Mouse (Mus musculus): ENCODE results near the gene Osbpl8. TPM values are rescaled to one million over a fixed set of nuclear protein-coding genes. Genes with fewer than 3 reads are reported as not detected.

Gene Osbpl8
- total and polyA plus RNA-seq, 3 experiments = 10.9 to 73.7 (median 70.0) TPM

- no peak for TF ChIP-seq CTCF (IDR thresholded peaks at IDR 0.05)
- TF ChIP-seq POLR2A (IDR thresholded peaks at IDR 0.05; ENCODE audit: insufficient read depth, low read depth, low read length) = no peak; the same call in 1 of the 2 replicates
- TF ChIP-seq EP300 (IDR thresholded peaks at IDR 0.05; ENCODE audit: insufficient read depth, low read depth, low read length) = peak; percentile 69; the same call in 1 of the 2 replicates
- H3K4me3 ChIP-seq = no peak overlapping the region
- H3K79me2 ChIP-seq (replicated peaks; ENCODE audit: control insufficient read depth, insufficient read depth, low read length) = peaks cover 12% of the 10 kb centered on the region
- H3K4me1 ChIP-seq (ENCODE audit: control insufficient read depth, insufficient read depth, low read length) = peaks cover 22% of the 10 kb centered on the region
- 55% methylated on average over 3 of the region's 3 CpGs for WGBS
- H3K27me3 ChIP-seq (ENCODE audit: control insufficient read depth, insufficient read depth, low read length) = no peaks in the 10 kb centered on the region
- intact Hi-C loops (cut with DNase I) = no loop called here
- peak overlapping the region; percentile 80 for H3K27ac ChIP-seq
- DNase-seq = peak in 1 of 2 experiments; percentile 64
- no peak overlapping the region for H3K9ac ChIP-seq (ENCODE audit: low read depth, low read length)
- peaks cover 37% of the 10 kb centered on the region for H3K36me3 ChIP-seq (ENCODE audit: control insufficient read depth, insufficient read depth, low read length)
Measured at GRCm38 (mm10) chr10:111168305-111168704, 3.8 kb downstream of the Osbpl8 start.

GRCm38 (mm10) chr10:111171246-111171934, 6.8 kb downstream of the Osbpl8 start:
- H3K27me3 ChIP-seq (ENCODE audit: control insufficient read depth, insufficient read depth, low read length) = no peaks in the 10 kb centered on the region
- intact Hi-C loops (cut with DNase I) = no loop called here
- TF ChIP-seq CTCF (IDR thresholded peaks at IDR 0.05) (no peak), POLR2A (IDR thresholded peaks at IDR 0.05; ENCODE audit: insufficient read depth, low read depth, low read length) (no peak), EP300 (IDR thresholded peaks at IDR 0.05; ENCODE audit: insufficient read depth, low read depth, low read length) (no peak)
- 78% methylated on average over 15 of the region's 15 CpGs for WGBS
- no peak overlapping the region for H3K4me3 ChIP-seq
- peaks cover 16% of the 10 kb centered on the region for H3K79me2 ChIP-seq (replicated peaks; ENCODE audit: control insufficient read depth, insufficient read depth, low read length)
- no peak overlapping the region for H3K9ac ChIP-seq (ENCODE audit: low read depth, low read length)
- H3K36me3 ChIP-seq (ENCODE audit: control insufficient read depth, insufficient read depth, low read length) = peaks cover 45% of the 10 kb centered on the region
- H3K27ac ChIP-seq = no peak overlapping the region
- no peak for DNase-seq
- peaks cover 24% of the 10 kb centered on the region for H3K4me1 ChIP-seq (ENCODE audit: control insufficient read depth, insufficient read depth, low read length)

- no peak overlapping the region for H3K4me3 ChIP-seq
- DNase-seq = no peak
- no peak overlapping the region for H3K9ac ChIP-seq (ENCODE audit: low read depth, low read length)
- H3K36me3 ChIP-seq (ENCODE audit: control insufficient read depth, insufficient read depth, low read length) = peaks cover 44% of the 10 kb centered on the region
- H3K27ac ChIP-seq = no peak overlapping the region
- peaks cover 14% of the 10 kb centered on the region for H3K79me2 ChIP-seq (replicated peaks; ENCODE audit: control insufficient read depth, insufficient read depth, low read length)
- intact Hi-C loops (cut with DNase I) = no loop called here
- 62% methylated on average over 7 of the region's 7 CpGs for WGBS
- H3K4me1 ChIP-seq (ENCODE audit: control insufficient read depth, insufficient read depth, low read length) = peaks cover 24% of the 10 kb centered on the region
- TF ChIP-seq POLR2A (IDR thresholded peaks at IDR 0.05; ENCODE audit: insufficient read depth, low read depth, low read length) = no peak
- TF ChIP-seq CTCF (IDR thresholded peaks at IDR 0.05) = no peak
- no peak for TF ChIP-seq EP300 (IDR thresholded peaks at IDR 0.05; ENCODE audit: insufficient read depth, low read depth, low read length)
- no peaks in the 10 kb centered on the region for H3K27me3 ChIP-seq (ENCODE audit: control insufficient read depth, insufficient read depth, low read length)
Measured at GRCm38 (mm10) chr10:111173589-111174247, 9.2 kb downstream of the Osbpl8 start.

DNA sequence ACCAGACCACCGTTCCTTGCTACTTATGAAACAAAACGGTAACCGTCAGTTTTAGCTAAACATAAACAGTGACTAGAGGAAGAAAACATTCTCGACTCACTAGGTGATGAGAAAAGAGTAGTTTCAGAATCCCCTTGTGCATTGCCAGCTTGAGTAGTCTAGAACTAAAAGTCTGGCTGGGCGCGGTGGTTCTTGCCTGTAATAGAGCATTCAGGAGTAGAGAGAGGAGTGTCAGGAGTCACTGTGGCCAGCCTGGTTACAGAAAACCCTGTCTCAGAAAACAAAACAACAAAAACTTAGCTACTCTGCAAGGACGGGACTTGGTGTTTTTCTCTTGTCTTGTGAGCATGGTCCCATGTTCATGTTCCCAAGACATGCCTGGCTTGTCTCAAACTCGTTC, 12.8 kb downstream of the Osbpl8 start:
- no peak overlapping the region for H3K27ac ChIP-seq
- no peak overlapping the region for H3K4me3 ChIP-seq
- peaks cover 4% of the 10 kb centered on the region for H3K79me2 ChIP-seq (replicated peaks; ENCODE audit: control insufficient read depth, insufficient read depth, low read length)
- H3K4me1 ChIP-seq (ENCODE audit: control insufficient read depth, insufficient read depth, low read length) = peaks cover 23% of the 10 kb centered on the region
- no peak for DNase-seq
- H3K27me3 ChIP-seq (ENCODE audit: control insufficient read depth, insufficient read depth, low read length) = no peaks in the 10 kb centered on the region
- peaks cover 27% of the 10 kb centered on the region for H3K36me3 ChIP-seq (ENCODE audit: control insufficient read depth, insufficient read depth, low read length)
- TF ChIP-seq POLR2A (IDR thresholded peaks at IDR 0.05; ENCODE audit: insufficient read depth, low read depth, low read length) = no peak
- 57% methylated on average over 8 of the region's 8 CpGs for WGBS
- H3K9ac ChIP-seq (ENCODE audit: low read depth, low read length) = no peak overlapping the region
- intact Hi-C loops (cut with DNase I) = no loop called here

GRCm38 (mm10) chr10:111178024-111178423, 13.5 kb downstream of the Osbpl8 start:
- H3K4me3 ChIP-seq = no peak overlapping the region
- 67% methylated on average over 7 of the region's 7 CpGs for WGBS
- TF ChIP-seq POLR2A (IDR thresholded peaks at IDR 0.05; ENCODE audit: insufficient read depth, low read depth, low read length) (no peak), EP300 (IDR thresholded peaks at IDR 0.05; ENCODE audit: insufficient read depth, low read depth, low read length) (no peak), CTCF (IDR thresholded peaks at IDR 0.05) (no peak)
- H3K27me3 ChIP-seq (ENCODE audit: control insufficient read depth, insufficient read depth, low read length) = no peaks in the 10 kb centered on the region
- H3K27ac ChIP-seq = no peak overlapping the region
- peaks cover 23% of the 10 kb centered on the region for H3K36me3 ChIP-seq (ENCODE audit: control insufficient read depth, insufficient read depth, low read length)
- no peak overlapping the region for H3K9ac ChIP-seq (ENCODE audit: low read depth, low read length)
- peaks cover 20% of the 10 kb centered on the region for H3K4me1 ChIP-seq (ENCODE audit: control insufficient read depth, insufficient read depth, low read length)
- no peak for DNase-seq
- intact Hi-C loops (cut with DNase I) = no loop called here
- H3K79me2 ChIP-seq (replicated peaks; ENCODE audit: control insufficient read depth, insufficient read depth, low read length) = peaks cover 4% of the 10 kb centered on the region

DNA sequence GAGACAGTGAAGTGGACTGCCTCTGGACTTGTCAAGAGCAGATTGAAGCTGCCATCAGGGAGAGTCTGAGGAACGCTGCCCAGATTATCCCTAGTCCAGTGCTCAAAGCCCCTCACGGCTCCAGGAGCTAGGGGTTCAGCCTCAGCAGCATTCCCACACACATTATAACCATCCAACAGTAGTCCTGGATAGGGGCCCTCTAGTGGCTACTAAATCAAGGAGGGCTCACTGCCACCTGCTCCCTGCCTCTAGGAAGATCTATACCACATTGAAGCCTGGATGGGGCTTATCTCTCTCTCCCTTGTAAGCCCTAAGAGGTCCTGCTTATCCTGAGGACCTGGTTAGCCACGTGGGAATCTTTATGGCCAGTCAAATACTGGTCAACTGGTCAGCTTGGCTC, 16.1 kb downstream of the Osbpl8 start:
- no peaks in the 10 kb centered on the region for H3K27me3 ChIP-seq (ENCODE audit: control insufficient read depth, insufficient read depth, low read length)
- TF ChIP-seq CTCF (IDR thresholded peaks at IDR 0.05) = peak; percentile 62
- TF ChIP-seq EP300 (IDR thresholded peaks at IDR 0.05; ENCODE audit: insufficient read depth, low read depth, low read length) = no peak
- intact Hi-C loops (cut with DNase I) = no loop called here
- peaks cover 18% of the 10 kb centered on the region for H3K4me1 ChIP-seq (ENCODE audit: control insufficient read depth, insufficient read depth, low read length)
- no peak for DNase-seq
- 41% methylated on average over 3 of the region's 3 CpGs for WGBS
- H3K36me3 ChIP-seq (ENCODE audit: control insufficient read depth, insufficient read depth, low read length) = peaks cover 20% of the 10 kb centered on the region
- H3K9ac ChIP-seq (ENCODE audit: low read depth, low read length) = no peak overlapping the region
- no peaks in the 10 kb centered on the region; the same call in 1 of the 2 replicates for H3K79me2 ChIP-seq (replicated peaks; ENCODE audit: control insufficient read depth, insufficient read depth, low read length)
- peak overlapping the region; percentile 43; the same call in 1 of the 2 replicates for H3K27ac ChIP-seq
- H3K4me3 ChIP-seq = no peak overlapping the region

Measured in heart, adult 2 months (tissue).